Mouse (Mus musculus): ENCODE results near the gene Ttll8. TPM values are rescaled to one million over a fixed set of nuclear protein-coding genes. Genes with fewer than 3 reads are reported as not detected.

Ttll8 gene
- polyA plus RNA-seq, 1 experiment from 2014 or later, result 0.16 TPM

DNA sequence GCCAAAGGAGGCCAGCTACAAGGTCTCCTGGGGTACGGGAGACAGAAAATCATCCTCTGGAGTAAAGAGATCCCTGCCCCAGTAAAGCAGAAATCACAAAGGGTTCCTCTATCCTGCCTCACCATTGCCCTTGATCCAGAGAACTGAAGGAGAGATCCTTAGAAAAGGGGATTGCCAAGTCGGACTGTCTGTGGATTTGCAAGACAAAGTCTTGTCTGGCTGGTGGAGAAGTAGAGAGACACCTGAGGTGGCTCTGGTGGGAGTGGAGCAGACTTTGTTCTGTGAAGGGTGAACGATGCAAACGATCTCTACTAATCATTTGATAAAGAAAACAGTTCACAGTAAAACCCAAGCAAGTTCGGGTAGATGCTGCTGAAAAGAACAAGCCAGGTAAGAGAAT, 61.3 kb downstream of the Ttll8 start:
- Histone ChIP-seq H3K36me3 (ENCODE audit: control insufficient read depth, insufficient read depth, low read length) (no peaks in the 10 kb centered on the region), H3K4me2 (ENCODE audit: low read length) (no peak overlapping the region), H3K4me3 (ENCODE audit: low read depth, low read length) (no peak overlapping the region), H3K4me1 (ENCODE audit: control insufficient read depth, insufficient read depth, low read length) (no peaks in the 10 kb centered on the region), H3K27me3 (ENCODE audit: control insufficient read depth, insufficient read depth, low read depth, low read length) (no peaks in the 10 kb centered on the region; the same call in none of the 2 replicates), H3K9me3 (replicated peaks; ENCODE audit: control insufficient read depth, low read length, poor library complexity, severe bottlenecking) (no peaks in the 10 kb centered on the region), H3K27ac (ENCODE audit: low read length) (no peak overlapping the region), H3K9ac (ENCODE audit: low read depth, low read length) (no peak overlapping the region)
- WGBS, result 81% methylated on average over 5 of the region's 5 CpGs
- no peak for ATAC-seq

DNA sequence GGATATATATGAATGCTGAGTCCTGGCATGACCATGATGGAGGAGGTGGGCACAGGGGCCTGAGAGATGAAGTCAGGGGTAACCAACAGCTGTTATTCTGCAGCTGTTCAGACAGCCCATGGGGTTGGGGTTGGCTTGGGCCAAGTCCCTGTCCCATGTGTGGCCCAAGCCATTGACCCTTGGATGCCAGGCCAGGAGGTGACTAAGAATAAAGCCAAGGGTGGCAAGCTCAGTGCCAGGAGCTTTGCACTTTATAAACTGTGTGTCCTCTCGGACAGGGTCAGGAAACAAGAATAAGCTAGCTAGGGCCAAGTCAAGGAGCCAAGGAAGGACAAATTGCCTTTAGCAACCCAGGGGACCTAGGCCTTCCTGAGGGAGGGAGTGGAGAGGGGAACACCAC, 62.0 kb downstream of the Ttll8 start:
- Histone ChIP-seq H3K4me3 (ENCODE audit: low read depth, low read length) (no peak overlapping the region), H3K27me3 (ENCODE audit: control insufficient read depth, insufficient read depth, low read depth, low read length) (no peaks in the 10 kb centered on the region; the same call in none of the 2 replicates), H3K9me3 (replicated peaks; ENCODE audit: control insufficient read depth, low read length, poor library complexity, severe bottlenecking) (no peaks in the 10 kb centered on the region), H3K27ac (ENCODE audit: low read length) (no peak overlapping the region), H3K9ac (ENCODE audit: low read depth, low read length) (no peak overlapping the region), H3K4me1 (ENCODE audit: control insufficient read depth, insufficient read depth, low read length) (no peaks in the 10 kb centered on the region), H3K4me2 (ENCODE audit: low read length) (no peak overlapping the region), H3K36me3 (ENCODE audit: control insufficient read depth, insufficient read depth, low read length) (no peaks in the 10 kb centered on the region)
- ATAC-seq, result no peak
- 93% methylated on average over 1 of the region's 1 CpGs for WGBS

DNA sequence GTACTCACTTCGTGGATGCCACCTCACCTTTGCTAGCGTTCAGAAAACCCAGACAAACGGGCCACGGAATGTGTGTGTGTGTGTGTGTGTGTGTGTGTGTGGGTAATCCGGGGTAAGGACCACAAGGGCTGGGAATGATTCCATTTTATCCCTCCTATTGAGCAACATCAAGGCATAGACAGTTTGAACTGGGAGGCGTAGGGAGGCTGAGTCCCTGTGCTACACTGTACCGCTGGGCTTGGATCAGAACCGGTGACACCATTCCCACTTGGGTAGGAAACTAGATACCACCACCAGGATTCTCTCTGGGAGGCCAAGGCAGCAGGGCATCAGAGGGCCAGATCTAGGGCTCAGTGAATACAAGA, 62.6 kb downstream of the Ttll8 start:
- Histone ChIP-seq H3K4me3 (ENCODE audit: low read depth, low read length) (no peak overlapping the region), H3K27ac (ENCODE audit: low read length) (no peak overlapping the region), H3K4me1 (ENCODE audit: control insufficient read depth, insufficient read depth, low read length) (no peaks in the 10 kb centered on the region), H3K9ac (ENCODE audit: low read depth, low read length) (no peak overlapping the region), H3K9me3 (replicated peaks; ENCODE audit: control insufficient read depth, low read length, poor library complexity, severe bottlenecking) (no peaks in the 10 kb centered on the region), H3K27me3 (ENCODE audit: control insufficient read depth, insufficient read depth, low read depth, low read length) (no peaks in the 10 kb centered on the region; the same call in none of the 2 replicates), H3K4me2 (ENCODE audit: low read length) (peak overlapping the region; percentile 93), H3K36me3 (ENCODE audit: control insufficient read depth, insufficient read depth, low read length) (no peaks in the 10 kb centered on the region)
- no peak for ATAC-seq
- 70% methylated on average over 8 of the region's 8 CpGs for whole genome bisulfite sequencing

DNA sequence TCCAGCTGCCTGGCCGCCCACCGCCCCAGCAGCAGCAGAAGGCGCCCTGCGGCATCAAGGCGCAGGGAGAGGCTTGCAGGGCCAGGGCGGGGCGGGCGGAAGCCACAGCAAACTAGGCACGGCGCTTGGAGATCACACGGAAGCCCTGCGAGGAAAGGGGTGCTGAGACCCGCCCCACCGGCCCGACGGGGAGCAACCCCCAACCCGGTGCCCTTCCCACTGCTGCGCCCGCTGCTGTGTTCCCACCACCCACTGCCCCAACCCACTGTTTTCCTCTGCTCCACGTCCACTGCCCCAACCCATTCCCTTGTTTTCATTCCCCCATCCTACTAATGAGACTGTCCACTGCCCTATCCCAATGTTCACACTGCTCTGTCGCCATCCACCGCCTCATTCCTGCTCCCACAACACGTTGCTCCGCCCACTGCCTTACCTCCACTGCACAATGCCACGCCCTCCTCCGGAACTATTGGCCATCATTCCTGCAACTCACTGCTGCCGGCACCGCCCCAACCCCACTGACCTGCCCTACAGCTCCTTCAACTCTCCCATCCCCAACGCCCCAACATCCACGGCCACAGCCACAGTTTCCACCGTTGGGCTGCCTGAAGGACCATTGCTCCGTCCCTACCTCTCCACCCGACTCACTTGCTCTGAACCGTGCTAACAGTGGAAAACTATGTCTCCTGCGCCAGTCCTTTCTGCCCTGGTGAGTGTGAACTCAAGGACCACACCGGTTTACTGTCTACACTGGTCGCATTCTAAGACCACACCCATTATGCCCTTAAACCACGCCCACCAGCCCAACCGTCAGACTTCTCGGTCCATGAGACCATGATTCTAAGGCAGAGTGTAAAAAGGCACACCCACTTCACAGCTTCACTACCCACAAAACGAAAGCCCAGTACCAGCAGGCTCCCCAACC, 63.2 kb downstream of the Ttll8 start:
- Histone ChIP-seq H3K4me3 (ENCODE audit: low read depth, low read length) (peak overlapping the region; percentile 56), H3K27me3 (ENCODE audit: control insufficient read depth, insufficient read depth, low read depth, low read length) (no peaks in the 10 kb centered on the region; the same call in none of the 2 replicates), H3K36me3 (ENCODE audit: control insufficient read depth, insufficient read depth, low read length) (no peaks in the 10 kb centered on the region), H3K4me2 (ENCODE audit: low read length) (peak overlapping the region; percentile 93), H3K4me1 (ENCODE audit: control insufficient read depth, insufficient read depth, low read length) (no peaks in the 10 kb centered on the region), H3K9ac (ENCODE audit: low read depth, low read length) (peak overlapping the region; percentile 81), H3K27ac (ENCODE audit: low read length) (peak overlapping the region; percentile 62; the same call in 1 of the 2 replicates), H3K9me3 (replicated peaks; ENCODE audit: control insufficient read depth, low read length, poor library complexity, severe bottlenecking) (no peaks in the 10 kb centered on the region)
- ATAC-seq, result peak; percentile 96
- WGBS, result 1% methylated on average over 39 of the region's 41 CpGs

DNA sequence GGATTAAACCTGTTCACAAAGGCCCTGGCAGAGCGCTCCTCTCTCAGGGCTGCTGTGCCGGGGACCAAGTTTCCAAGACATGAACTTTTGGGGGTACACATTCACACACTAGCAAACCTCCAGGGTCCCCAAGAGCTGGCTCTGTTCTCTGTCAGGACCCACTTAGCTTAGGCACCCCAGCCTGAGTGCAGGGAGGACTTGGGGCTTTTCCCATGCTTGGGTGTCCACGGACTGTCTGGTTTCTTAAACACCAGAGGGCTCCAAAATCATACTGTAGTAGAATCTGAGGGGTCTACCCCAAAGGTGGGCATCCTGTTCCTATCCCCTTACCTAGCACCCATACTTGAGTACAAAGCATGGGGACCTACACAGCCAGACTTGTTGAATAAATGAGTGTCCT, 64.2 kb downstream of the Ttll8 start:
- peak overlapping the region; percentile 93 for H3K4me2 ChIP-seq (ENCODE audit: low read length)
- H3K4me3 ChIP-seq (ENCODE audit: low read depth, low read length), result peak overlapping the region; percentile 56
- H3K27ac ChIP-seq (ENCODE audit: low read length), result no peak overlapping the region
- no peaks in the 10 kb centered on the region for H3K4me1 ChIP-seq (ENCODE audit: control insufficient read depth, insufficient read depth, low read length)
- peak overlapping the region; percentile 81 for H3K9ac ChIP-seq (ENCODE audit: low read depth, low read length)
- 67% methylated on average over 3 of the region's 3 CpGs for WGBS
- no peaks in the 10 kb centered on the region for H3K36me3 ChIP-seq (ENCODE audit: control insufficient read depth, insufficient read depth, low read length)
- no peaks in the 10 kb centered on the region for H3K9me3 ChIP-seq (replicated peaks; ENCODE audit: control insufficient read depth, low read length, poor library complexity, severe bottlenecking)
- no peaks in the 10 kb centered on the region; the same call in none of the 2 replicates for H3K27me3 ChIP-seq (ENCODE audit: control insufficient read depth, insufficient read depth, low read depth, low read length)
- no peak for ATAC-seq

DNA sequence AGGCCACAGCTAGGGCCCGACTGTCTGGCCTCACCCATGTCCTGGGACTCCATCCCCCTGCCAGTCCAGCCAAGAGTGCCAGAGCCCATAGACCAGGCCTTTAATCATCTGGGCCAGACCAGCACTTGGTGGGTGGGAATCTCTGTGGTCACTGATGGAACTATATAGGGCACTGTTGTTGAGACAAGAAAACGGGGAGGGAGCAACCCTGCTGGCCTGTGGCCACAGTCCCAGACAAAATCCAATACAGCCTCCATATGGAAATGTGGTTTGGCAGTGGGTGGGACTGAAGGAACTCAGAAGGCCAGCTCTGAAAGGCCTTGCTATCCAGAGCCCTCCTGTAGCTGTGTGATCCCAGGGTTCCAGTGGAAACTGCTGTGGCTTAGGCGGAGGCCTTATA, 65.2 kb downstream of the Ttll8 start:
- H3K27me3 ChIP-seq (ENCODE audit: control insufficient read depth, insufficient read depth, low read depth, low read length), result no peaks in the 10 kb centered on the region; the same call in none of the 2 replicates
- no peaks in the 10 kb centered on the region for H3K9me3 ChIP-seq (replicated peaks; ENCODE audit: control insufficient read depth, low read length, poor library complexity, severe bottlenecking)
- H3K4me3 ChIP-seq (ENCODE audit: low read depth, low read length), result no peak overlapping the region
- WGBS, result 84% methylated on average over 3 of the region's 3 CpGs
- no peak overlapping the region for H3K9ac ChIP-seq (ENCODE audit: low read depth, low read length)
- H3K36me3 ChIP-seq (ENCODE audit: control insufficient read depth, insufficient read depth, low read length), result no peaks in the 10 kb centered on the region
- ATAC-seq, result no peak
- H3K4me1 ChIP-seq (ENCODE audit: control insufficient read depth, insufficient read depth, low read length), result no peaks in the 10 kb centered on the region
- no peak overlapping the region for H3K27ac ChIP-seq (ENCODE audit: low read length)
- H3K4me2 ChIP-seq (ENCODE audit: low read length), result no peak overlapping the region

DNA sequence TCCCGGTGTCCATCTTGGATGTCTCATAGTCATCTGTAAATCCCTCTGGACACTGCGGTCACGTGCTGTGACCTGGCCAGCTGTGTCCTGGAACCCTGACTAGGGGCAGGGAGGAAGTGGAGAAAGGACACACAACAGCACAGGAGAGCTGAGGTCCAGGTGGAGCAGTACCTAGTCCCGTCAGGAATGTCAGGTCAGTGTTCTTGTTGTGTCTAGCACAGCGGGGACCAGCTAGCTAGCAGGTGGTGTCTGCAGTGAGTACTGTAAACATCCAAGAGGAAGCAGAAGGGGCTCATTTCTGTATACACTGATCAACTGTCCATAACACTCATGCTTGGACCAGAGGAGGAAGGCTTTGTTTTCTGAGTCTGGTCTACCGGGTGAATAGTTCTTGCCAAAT, 68.8 kb downstream of the Ttll8 start:
- no peaks in the 10 kb centered on the region for H3K36me3 ChIP-seq (ENCODE audit: control insufficient read depth, insufficient read depth, low read length)
- 87% methylated on average over 6 of the region's 6 CpGs for WGBS
- no peaks in the 10 kb centered on the region for H3K4me1 ChIP-seq (ENCODE audit: control insufficient read depth, insufficient read depth, low read length)
- no peak for ATAC-seq
- H3K4me2 ChIP-seq (ENCODE audit: low read length), result no peak overlapping the region
- no peak overlapping the region for H3K4me3 ChIP-seq (ENCODE audit: low read depth, low read length)
- H3K9me3 ChIP-seq (replicated peaks; ENCODE audit: control insufficient read depth, low read length, poor library complexity, severe bottlenecking), result no peaks in the 10 kb centered on the region
- H3K27ac ChIP-seq (ENCODE audit: low read length), result no peak overlapping the region
- H3K9ac ChIP-seq (ENCODE audit: low read depth, low read length), result no peak overlapping the region
- no peaks in the 10 kb centered on the region; the same call in 1 of the 2 replicates for H3K27me3 ChIP-seq (ENCODE audit: control insufficient read depth, insufficient read depth, low read depth, low read length)

DNA sequence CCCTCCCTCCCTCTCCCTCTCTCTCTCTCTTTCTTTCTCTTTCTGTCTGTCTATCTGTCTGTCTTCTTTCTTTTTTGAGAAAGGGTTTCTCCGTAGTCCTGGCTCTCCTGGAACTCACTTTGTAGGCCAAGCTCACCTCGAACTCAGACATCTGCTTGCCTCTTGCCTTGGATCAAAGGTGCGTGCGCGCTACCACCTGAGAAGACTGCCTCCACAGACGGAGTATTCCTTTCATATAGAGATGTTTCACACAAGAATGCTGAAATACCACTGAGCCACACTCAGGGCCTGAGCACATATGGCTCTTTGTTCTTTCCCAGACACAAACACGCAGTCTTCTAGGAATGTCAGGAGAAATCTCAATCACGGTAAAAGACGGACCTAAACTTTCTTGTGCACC, 70.9 kb downstream of the Ttll8 start:
- no peak overlapping the region for H3K4me3 ChIP-seq (ENCODE audit: low read depth, low read length)
- H3K9me3 ChIP-seq (replicated peaks; ENCODE audit: control insufficient read depth, low read length, poor library complexity, severe bottlenecking), result no peaks in the 10 kb centered on the region
- H3K27ac ChIP-seq (ENCODE audit: low read length), result no peak overlapping the region
- 86% methylated on average over 9 of the region's 9 CpGs for WGBS
- H3K4me1 ChIP-seq (ENCODE audit: control insufficient read depth, insufficient read depth, low read length), result no peaks in the 10 kb centered on the region
- ATAC-seq, result no peak
- no peaks in the 10 kb centered on the region for H3K27me3 ChIP-seq (ENCODE audit: control insufficient read depth, insufficient read depth, low read depth, low read length)
- no peak overlapping the region for H3K9ac ChIP-seq (ENCODE audit: low read depth, low read length)
- H3K36me3 ChIP-seq (ENCODE audit: control insufficient read depth, insufficient read depth, low read length), result no peaks in the 10 kb centered on the region
- no peak overlapping the region for H3K4me2 ChIP-seq (ENCODE audit: low read length)

DNA sequence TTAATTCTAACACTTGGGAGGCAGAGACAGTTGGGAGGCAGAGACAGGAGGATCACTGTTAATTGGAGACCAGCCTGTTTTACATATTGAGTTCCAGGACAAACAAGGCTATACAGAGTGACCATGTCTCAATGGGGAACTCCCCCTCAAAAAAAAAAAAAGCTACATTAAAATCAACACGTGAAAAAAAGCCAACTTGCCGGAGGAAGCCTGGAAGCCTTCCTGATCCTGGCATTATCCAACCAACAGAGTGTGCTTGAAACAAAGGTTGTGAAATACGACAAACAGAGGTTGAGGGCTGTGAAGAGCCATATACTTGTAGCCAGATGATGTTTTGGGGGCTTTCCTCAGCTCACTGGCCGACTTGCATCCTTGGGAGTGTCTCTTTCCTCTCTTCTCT, 71.4 kb downstream of the Ttll8 start:
- WGBS, result 70% methylated on average over 4 of the region's 4 CpGs

More for the DNA sequence above, 71.4 kb downstream of the Ttll8 start:
- Histone ChIP-seq H3K4me1 (ENCODE audit: control insufficient read depth, insufficient read depth, low read length) (no peaks in the 10 kb centered on the region), H3K36me3 (ENCODE audit: control insufficient read depth, insufficient read depth, low read length) (no peaks in the 10 kb centered on the region), H3K9me3 (replicated peaks; ENCODE audit: control insufficient read depth, low read length, poor library complexity, severe bottlenecking) (no peaks in the 10 kb centered on the region), H3K27me3 (ENCODE audit: control insufficient read depth, insufficient read depth, low read depth, low read length) (no peaks in the 10 kb centered on the region), H3K4me3 (ENCODE audit: low read depth, low read length) (no peak overlapping the region), H3K9ac (ENCODE audit: low read depth, low read length) (no peak overlapping the region), H3K27ac (ENCODE audit: low read length) (no peak overlapping the region), H3K4me2 (ENCODE audit: low read length) (no peak overlapping the region)
- no peak for ATAC-seq
